Mouse (Mus musculus) ovary, postnatal 10 days (tissue): ENCODE data around the gene Tanc1.

Experiments used
- DNase-seq: peaks from one replicate; pipeline ENCODE4 v3.0.0; 2022; ENCODE audit warnings: low spot score

Tanc1 gene

GRCm38 (mm10) chr2:59612733-59613473 lies 1.1 kb downstream of the Tanc1 start:
- peak; percentile 27 for DNase-seq

GRCm38 (mm10) chr2:59613474-59614019 lies 1.7 kb downstream of the Tanc1 start:
- no peak for DNase-seq

DNA sequence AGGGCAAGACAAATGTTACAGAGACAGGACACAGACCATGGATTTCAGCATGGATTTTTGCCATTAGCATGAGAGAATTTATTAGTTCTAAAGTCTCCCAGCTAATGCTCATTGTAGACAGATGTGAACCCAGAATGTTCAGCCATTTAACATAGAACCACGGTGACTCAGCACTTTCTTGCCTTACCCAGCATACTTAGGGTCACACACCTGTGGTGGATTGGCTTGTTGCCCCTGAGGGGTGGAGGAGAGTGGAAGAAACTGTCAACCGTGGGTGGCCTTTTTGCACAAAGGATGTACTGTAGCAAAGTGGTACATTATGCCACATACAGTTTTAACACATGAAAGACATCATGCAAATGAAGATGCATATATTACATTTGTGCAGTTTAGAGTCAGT lies 5.0 kb downstream of the Tanc1 start:
- DNase-seq, result no peak

GRCm38 (mm10) chr2:59618996-59619395 lies 7.2 kb downstream of the Tanc1 start:
- no peak for DNase-seq

GRCm38 (mm10) chr2:59620601-59621000 lies 8.8 kb downstream of the Tanc1 start:
- no peak for DNase-seq

DNA sequence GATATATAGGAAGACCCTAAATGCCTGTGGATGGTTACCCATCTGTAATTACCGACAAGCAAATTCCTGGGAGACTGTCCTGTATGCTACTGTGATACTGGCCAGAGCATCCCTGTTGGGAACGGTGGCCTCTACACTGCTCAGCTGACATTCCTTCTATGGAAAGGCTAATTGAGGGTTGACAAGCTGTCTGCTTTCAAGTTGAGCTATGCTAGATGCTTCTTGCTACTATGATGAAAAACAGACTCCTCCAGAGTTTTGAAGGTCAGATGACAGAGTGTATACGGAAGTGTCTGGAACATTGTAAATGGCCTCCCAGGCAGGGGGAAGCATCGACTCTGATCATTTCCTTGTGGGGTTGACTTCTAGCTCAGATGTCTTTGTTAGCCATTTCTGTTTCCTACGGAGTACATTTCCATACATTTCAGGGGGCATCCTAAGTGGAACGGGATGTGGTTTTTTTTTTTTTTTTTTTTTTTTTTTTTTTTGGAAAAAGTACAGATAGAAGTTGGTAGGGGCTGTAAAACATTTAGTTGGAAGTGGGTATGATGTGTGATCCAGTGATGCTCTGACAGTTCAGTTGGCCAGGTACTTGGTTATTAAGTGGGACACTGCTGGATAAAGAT lies 10.8 kb downstream of the Tanc1 start:
- no peak for DNase-seq

DNA sequence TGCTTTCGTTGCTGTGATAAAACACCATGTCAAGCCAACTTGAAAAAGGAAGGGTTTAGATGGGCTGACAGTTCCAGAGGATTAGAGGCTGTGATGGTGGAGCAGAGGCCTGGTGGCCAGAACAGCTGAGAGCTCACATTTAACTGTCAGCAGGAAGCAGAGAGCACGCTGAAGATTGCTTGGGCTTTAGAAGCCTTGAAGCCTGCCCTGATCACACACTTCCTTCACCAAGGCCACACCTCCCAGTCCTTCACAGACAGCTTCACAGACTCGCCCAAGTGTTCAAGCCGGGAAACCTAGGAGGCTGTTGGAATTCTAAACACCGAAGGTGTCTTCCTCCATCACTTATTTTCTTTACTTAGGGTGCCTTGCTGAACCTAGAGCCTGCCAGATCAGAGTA lies 12.0 kb downstream of the Tanc1 start:
- no peak for DNase-seq

GRCm38 (mm10) chr2:59625416-59625815 lies 13.6 kb downstream of the Tanc1 start:
- DNase-seq, result no peak

DNA sequence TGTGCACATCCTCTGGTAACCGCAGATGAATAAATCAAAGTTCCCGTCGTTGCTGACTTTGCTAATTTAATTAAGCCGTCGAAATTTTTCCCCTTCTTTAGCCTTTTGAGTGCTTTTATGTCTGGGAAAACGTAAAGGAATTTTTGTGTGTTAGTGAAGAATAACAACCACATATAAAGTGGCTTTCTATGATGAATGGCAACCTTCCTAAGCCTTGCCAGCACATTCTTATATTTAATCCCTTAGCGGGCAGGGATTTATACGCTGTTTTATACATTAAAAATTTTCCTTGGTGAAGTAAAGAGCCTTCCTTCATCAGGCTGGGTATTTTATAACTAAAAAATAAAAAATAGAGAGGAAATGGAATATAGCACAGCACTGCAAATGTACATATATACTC lies 14.1 kb downstream of the Tanc1 start:
- DNase-seq, result no peak

DNA sequence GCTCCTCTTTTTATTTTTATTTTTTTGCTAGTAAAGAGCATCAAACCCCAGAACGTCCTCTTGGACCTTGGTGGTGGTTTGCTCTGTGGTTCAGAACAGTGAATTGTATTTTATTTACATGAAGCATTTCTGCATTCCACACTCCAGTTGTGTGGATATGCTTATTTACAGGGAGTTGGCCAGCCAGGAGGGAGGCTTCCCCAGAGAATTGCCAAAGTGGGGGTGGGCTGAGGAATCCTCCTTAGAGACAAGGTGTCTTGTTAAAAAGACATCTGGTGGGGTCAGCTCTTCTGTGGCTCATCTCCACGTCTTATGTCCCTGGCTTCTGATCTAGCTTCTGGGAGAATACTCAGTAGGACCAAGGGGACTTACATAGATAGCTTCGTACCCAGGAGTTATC lies 14.6 kb downstream of the Tanc1 start:
- DNase-seq, result no peak

DNA sequence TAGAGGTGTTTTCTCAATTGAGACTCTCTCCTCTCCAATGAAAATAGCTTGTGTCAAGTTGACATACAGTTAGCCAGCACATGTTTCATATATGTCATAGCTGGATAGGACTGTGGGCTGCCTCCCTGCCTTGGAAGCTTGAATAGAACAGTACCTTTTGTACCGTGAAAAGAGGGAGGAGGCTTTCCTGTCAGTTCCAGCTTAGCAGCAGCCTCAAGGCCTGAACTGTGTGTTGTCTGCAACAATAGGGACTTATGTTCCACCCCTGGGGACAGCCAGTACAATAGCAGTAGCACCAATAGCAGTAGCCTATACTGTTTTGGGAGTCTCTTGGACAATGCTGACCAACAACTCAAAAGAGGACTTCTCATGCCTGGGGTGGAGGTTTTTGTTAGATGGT lies 15.7 kb downstream of the Tanc1 start:
- no peak for DNase-seq

DNA sequence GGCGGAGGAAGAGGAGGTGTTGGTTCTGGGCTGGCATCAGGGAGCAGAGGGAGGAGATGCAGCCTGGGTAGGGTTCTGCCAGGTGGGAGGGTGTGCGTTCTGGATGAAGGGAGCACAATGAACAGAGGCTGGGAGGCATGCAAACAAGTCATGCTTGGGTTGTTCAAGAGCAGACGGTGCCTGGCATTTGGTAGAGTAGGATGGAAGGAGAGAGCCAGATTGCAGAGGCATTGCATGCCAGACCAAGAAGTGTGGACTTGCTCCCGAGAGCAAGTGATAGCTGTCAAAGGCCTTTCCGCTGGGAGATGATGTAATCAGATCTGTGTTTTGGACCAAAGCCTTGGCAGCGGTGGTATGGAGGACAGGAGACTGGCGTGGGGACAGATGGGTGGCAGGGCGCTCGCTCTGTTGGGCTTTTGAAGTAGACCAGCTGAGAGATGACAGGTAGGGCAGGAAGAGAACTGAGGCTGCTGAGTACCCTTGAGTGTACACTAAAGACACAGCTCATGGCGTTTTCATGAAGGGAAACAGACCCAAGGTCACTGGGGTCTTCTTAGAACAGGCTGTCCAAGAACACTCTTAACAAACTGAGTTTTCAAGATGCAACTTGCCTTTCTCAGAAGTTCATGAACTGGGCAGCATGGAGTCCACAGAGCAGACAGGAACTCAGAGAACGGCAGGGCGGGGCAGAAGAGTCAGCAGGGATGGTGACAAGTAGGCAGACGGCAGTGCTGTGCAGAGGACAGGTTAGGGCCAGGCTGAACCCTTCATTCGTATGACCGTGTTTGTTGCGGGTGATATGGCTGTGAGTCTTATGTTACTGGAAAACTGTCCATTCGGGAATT lies 16.4 kb downstream of the Tanc1 start:
- no peak for DNase-seq

- DNase-seq, result no peak
Measured at GRCm38 (mm10) chr2:59629829-59630228, 18.0 kb downstream of the Tanc1 start.

- DNase-seq, result no peak
Measured at GRCm38 (mm10) chr2:59631406-59631805, 19.6 kb downstream of the Tanc1 start.

- no peak for DNase-seq
Measured at GRCm38 (mm10) chr2:59633761-59634430, 22.1 kb downstream of the Tanc1 start.

DNA sequence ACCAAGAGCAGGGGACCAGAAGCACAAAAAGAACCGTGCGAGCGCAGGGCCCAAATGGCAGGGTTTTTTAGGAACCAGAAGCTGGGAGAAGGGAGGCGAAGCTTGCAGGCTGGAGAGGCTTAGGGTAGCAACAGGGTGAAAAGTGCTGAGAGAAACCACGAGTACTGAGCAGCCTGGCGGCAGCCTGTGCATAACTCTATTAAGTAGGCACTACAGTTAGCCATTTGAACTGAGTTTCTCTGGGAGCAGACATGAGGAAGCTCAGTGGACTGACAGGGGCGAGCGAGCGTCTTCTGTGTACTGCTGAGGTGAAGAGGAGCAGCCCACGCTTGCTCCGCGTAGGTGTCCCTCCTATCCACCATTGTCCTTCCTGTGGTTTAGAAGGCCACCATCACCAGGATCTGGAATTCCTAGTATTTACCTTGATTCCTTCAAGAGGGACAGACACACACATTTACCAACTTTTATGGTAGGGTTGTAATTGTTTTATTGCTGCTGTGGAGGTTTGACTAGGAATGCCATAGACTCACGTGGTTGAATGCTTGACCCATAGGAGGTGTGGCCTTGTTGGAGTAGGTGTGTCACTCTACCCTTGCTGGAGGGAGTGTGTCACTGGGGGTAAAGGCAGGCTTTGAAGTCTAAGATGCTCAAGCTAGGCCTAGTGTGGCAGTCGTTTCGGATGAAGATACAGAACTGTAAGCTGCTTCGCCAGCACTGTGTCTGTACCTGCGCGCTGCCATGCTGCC lies 25.4 kb downstream of the Tanc1 start:
- DNase-seq, result no peak

- no peak for DNase-seq
Measured at GRCm38 (mm10) chr2:59642722-59643121, 30.9 kb downstream of the Tanc1 start.

- no peak for DNase-seq
Measured at GRCm38 (mm10) chr2:59644816-59645215, 33.0 kb downstream of the Tanc1 start.

- DNase-seq, result no peak
Measured at GRCm38 (mm10) chr2:59645515-59645914, 33.7 kb downstream of the Tanc1 start.

- no peak for DNase-seq
Measured at GRCm38 (mm10) chr2:59646740-59647390, 35.0 kb downstream of the Tanc1 start.

DNA sequence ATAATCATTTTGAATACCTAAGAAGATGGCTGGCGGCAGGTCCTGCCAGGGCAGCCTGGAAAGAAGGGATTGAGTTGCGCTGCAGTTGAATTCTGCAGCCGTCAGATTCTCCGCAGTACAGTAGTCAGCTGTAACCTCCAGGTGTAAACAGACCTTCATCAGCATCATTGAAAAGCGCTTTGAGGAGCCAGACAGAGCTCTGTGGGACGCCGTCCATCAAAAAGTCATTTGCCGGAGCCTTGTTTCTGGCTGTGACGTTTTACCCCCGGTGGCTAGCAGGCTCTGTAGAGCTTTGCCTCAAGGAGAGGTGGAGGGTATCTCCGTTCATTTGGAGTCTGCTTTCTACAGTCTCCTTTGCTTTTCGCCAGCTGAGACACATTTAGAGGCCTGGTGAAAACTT lies 36.6 kb downstream of the Tanc1 start:
- no peak for DNase-seq
